Comparison of ENCODE assay signal across 8 mouse cellular contexts in the genomic region with DNA sequence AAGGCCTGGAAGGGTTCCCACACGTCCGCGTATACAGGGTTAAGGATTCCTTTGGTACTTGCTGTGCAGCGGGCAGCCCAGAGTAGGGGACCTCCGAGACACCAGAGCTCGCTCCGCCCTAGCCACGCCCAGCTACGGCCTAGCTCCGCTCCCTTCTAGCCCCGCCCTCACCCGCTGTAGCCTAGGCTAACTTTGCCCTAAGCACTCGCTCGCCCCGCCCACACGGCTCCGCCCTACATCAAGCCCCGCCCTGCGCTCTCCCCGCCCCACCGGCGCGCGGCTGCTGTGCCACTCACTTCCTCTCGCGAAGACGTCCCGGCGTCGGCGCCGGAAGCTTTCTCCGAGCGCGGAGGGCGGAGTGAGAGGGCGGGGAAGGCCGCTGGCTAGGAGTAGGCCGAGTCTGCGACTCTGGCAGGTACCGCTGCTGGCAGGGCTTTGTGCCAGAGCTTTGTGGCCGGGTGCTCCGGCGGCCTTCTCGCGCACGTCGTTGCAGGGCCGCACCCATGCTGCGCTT. TPM values are rescaled to one million over a fixed set of nuclear protein-coding genes. Genes with fewer than 3 reads are reported as not detected.
DNase-seq lines count a peak whose midpoint lies in the region; ATAC-seq lines count a peak whose summit lies in the region.

A gene (plus strand): TSS at position 252 of the 514 bp plus-strand sequence.

- peaks cover 6% of the 10 kb centered on the region; the same call in 1 of the 2 replicates for H3K36me3 ChIP-seq in hindbrain, embryonic 11.5 days (ENCODE audit: control insufficient read depth, insufficient read depth, low read length)

- H3K4me1 ChIP-seq in hindbrain, embryonic 11.5 days (replicated peaks; ENCODE audit: control insufficient read depth, insufficient read depth, low read length), result no peaks in the 10 kb centered on the region

- DNase-seq in Muller cell, postnatal 12 days (ENCODE audit: inconsistent ontology term), result peak; percentile 99
- DNase-seq in cerebellum, adult 9-11 months, result peak; percentile 99
- DNase-seq in frontal cortex, adult 2 months (ENCODE audit: extremely low spot score in 1 of 2, low spot score in 1 of 2), result peak; percentile 99
- DNase-seq in hindbrain, embryonic 11.5 days (ENCODE audit: low spot score), result peak; percentile 100
- DNase-seq in layer of hippocampus, postnatal 10 days (ENCODE audit: low spot score in 2 of 2), result peak; percentile 99
- peak; percentile 100 for DNase-seq in lung, postnatal 10 days
- peak; percentile 100 for DNase-seq in ovary, postnatal 36 days (ENCODE audit: low spot score)
- peak; percentile 100 for DNase-seq in thymus, postnatal 25 days

- H3K4me3 ChIP-seq in hindbrain, embryonic 11.5 days (ENCODE audit: low read depth, low read length), result peak within 1 kb of the TSS; percentile 54

- no peaks in the 10 kb centered on the region for H3K27me3 ChIP-seq in hindbrain, embryonic 11.5 days (ENCODE audit: control insufficient read depth, insufficient read depth, low read length)

- WGBS in hindbrain, embryonic 11.5 days, result under 1% methylated on average over 44 of the region's 50 CpGs

- H3K9ac ChIP-seq in hindbrain, embryonic 11.5 days (ENCODE audit: low read depth, low read length), result peak within 1 kb of the TSS; percentile 75

- H3K27ac ChIP-seq in hindbrain, embryonic 11.5 days (ENCODE audit: low read depth, low read length), result peak within 1 kb of the TSS; percentile 64

- no peaks in the 10 kb centered on the region for H3K9me3 ChIP-seq in hindbrain, embryonic 11.5 days (ENCODE audit: control insufficient read depth, low read length)

- ATAC-seq in hindbrain, embryonic 11.5 days (ENCODE audit: low FRiP score), result peak; percentile 100

- peak within 1 kb of the TSS; percentile 57 for H3K4me2 ChIP-seq in hindbrain, embryonic 11.5 days (replicated peaks; ENCODE audit: low read depth, low read length)

RNA-seq across cellular contexts. Expression of the gene that starts here (rescaled TPM):
- polyA plus RNA-seq in frontal cortex, adult 2 months (2012; rRNA removed), result 115 and 118 TPM in 2 replicates
- polyA plus RNA-seq in hindbrain, embryonic 11.5 days (2014; fragmentation: Nextera tagmentation; extraction: Ambion mirVana), result 129 and 142 TPM in 2 replicates
- total RNA-seq in layer of hippocampus, postnatal 10 days (2021), result 10 to 100 TPM; 90.7 to 92.6 TPM

Comparison
In these comparisons a context has a peak if more than half of its experiments do, and no peak if none do; other contexts are left out.
1. Peak in every context shown above with its lines: DNase-seq, ATAC-seq, H3K4me3 ChIP-seq and H3K27ac ChIP-seq.